Comparison of ENCODE assay signal across 16 mouse cellular contexts in genomic region chr14:28301251-28301650, GRCm38 (mm10).
A peak's percentile ranks its signal among the peaks of the same experiment; 100 is the strongest.
DNase-seq lines count a peak whose midpoint lies in the region; TF ChIP-seq lines count a peak whose summit lies in the region.
"Had no signal": no experiment of that assay in that cellular context is flagged by ENCODE, and none has a peak within 500 bp of the region (broad histone marks: within the 10 kb centered on the region; RNA-seq: fewer than 3 reads in every experiment).

No protein-coding gene starts in this region.

- TF ChIP-seq POLR2A in kidney, adult 2 months (IDR thresholded peaks at IDR 0.05; ENCODE audit: low read depth, low read length) = no peak

- 0 out of 2 replicates have a peak, but pooled peaks have one; percentile 19 for TF ChIP-seq CTCF in kidney, adult 2 months (conservative IDR thresholded peaks at IDR 0.05; ENCODE audit: insufficient read depth, insufficient read length, low read depth, low read length)

- H3K36me3 ChIP-seq in kidney, adult 2 months (ENCODE audit: control insufficient read depth, insufficient read depth, low read length) = no peaks in the 10 kb centered on the region
- H3K36me3 ChIP-seq: G1E; hindbrain, embryonic 12.5 days; kidney, embryonic 15.5 days; limb, embryonic 15.5 days had no signal

- DNase-seq in adrenal gland, postnatal 14 days = peak; percentile 31
- no peak for DNase-seq in adrenal gland, adult 8-10 months
- no peak for DNase-seq in kidney, adult 2 months
- DNase-seq in kidney, postnatal 14 days = no peak
- peak; percentile 18 for DNase-seq in 3T3-L1 (ENCODE audit: low read depth, low spot score)
- peak; percentile 43 for DNase-seq in embryo, embryonic 11 days
- no peak for DNase-seq in Muller cell, postnatal 12 days (ENCODE audit: inconsistent ontology term)
- no peak for DNase-seq in gastrocnemius, postnatal 25 days
- DNase-seq: cerebellum, postnatal 36 days; layer of hippocampus, postnatal 36 days had no signal

- no peak overlapping the region for H3K4me3 ChIP-seq in kidney, adult 2 months (ENCODE audit: insufficient read depth, low read depth, low read length)
- H3K4me3 ChIP-seq: erythroblast, embryonic 14.5 days; hindbrain, embryonic 12.5 days; kidney, embryonic 15.5 days; limb, embryonic 15.5 days had no signal

- no peaks in the 10 kb centered on the region for H3K27me3 ChIP-seq in kidney, adult 2 months (replicated peaks; ENCODE audit: control insufficient read depth, insufficient read depth, low read length)
- H3K27me3 ChIP-seq: hindbrain, embryonic 12.5 days; limb, embryonic 15.5 days had no signal

- H3K27ac ChIP-seq in kidney, adult 2 months (ENCODE audit: insufficient read depth, low read depth, low read length) = no peak overlapping the region
- H3K27ac ChIP-seq: hindbrain, embryonic 12.5 days; kidney, embryonic 15.5 days; limb, embryonic 15.5 days; macrophage had no signal

- WGBS in kidney, adult 2 months = 47% methylated on average over 5 of the region's 5 CpGs

- 0 out of 2 replicates have a peak, but pooled peaks cover 5% of the 10 kb centered on the region for H3K4me1 ChIP-seq in kidney, adult 2 months (ENCODE audit: control insufficient read depth, insufficient read depth, low read length)
- H3K4me1 ChIP-seq: hindbrain, embryonic 12.5 days; limb, embryonic 15.5 days had no signal

Comparison
In these comparisons a context has a peak if more than half of its experiments do, and no peak if none do; other contexts are left out.
1. DNase-seq: peak in adrenal gland, postnatal 14 days (single experiment), 3T3-L1 (single experiment) and embryo, embryonic 11 days (single experiment); none in adrenal gland, adult 8-10 months (single experiment), kidney, adult 2 months (single experiment), kidney, postnatal 14 days (single experiment), Muller cell, postnatal 12 days (single experiment) and gastrocnemius, postnatal 25 days (single experiment).